Mouse (Mus musculus): ENCODE data around the gene 4930452B06Rik. TPM values are rescaled to one million over a fixed set of nuclear protein-coding genes. Genes with fewer than 3 reads are reported as not detected.
"Not testable (repeated sequence)": the region's sequence is repeated elsewhere in the genome, so short reads cannot be mapped to it uniquely, and the experiment has no call there.

4930452B06Rik gene
- total RNA-seq (2022): 1 to 10 TPM; 4.8 to 7.2 (median 5.6) TPM

DNA sequence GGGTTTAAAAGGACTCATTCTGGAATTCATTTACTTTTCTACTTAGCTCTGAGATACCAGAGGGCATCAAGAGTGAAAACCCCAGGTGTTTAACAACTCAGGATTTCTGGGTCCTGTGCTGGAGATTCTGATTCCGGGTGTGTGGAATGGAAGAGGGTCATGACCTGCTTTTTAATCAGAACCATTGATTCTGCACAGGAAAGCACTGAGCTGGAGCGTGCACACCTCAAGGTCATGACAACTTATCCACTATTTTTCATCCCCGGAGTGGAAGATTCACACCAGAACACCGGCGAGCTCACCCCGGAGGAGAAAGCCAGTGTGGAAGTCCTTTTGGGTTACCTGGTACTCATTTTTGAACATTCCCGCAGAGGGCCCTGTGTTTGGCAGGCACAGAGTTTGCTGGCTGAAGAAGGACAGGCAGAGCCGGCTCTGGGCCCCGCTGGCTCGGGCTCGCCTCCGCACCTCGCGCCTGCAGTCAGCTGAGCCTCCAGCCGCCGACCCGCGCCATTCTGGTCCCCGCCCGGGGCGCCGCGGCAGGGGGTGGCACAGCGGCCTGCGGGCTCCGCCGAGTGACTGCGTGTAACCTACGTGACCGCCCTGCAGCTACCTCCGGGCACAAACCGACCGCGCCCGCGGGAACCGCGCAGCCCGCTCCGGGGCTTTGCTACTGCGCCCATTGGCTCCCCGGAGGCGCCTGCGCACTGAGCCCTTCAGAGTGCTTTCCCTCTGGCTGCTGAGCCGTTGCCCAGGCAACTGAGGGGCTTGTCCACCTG is at the start of gene 4930452B06Rik:
TSS of gene 4930452B06Rik (minus strand) at position 605 of the 776 bp plus-strand sequence.
- DNase-seq (ENCODE audit: low spot score in 2 of 2): peak; percentile 62 to 75

GRCm38 (mm10) chr14:8712674-8713073 is 46.6 kb upstream of the 4930452B06Rik start:
- no peak for DNase-seq (ENCODE audit: low spot score in 2 of 2)

DNA sequence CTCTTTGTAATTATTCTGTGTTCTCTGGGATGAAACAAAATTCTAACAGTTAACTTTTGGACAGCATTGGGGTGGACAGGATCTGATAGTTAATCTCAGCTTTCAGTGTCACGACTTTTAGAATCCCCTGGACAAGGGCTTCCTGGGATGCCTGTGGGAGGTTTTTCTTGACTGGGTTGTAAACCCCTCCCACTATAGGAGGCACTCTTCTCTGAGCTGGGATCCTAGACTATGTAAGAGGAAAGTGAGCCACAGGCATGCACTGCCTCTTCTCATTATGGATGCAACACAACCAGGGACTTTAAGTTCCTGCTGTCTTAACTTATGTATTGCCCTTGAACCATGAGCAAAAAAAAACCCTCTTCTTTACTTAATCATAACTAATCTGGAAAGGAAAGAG is 23.4 kb upstream of the 4930452B06Rik start:
- DNase-seq (ENCODE audit: low spot score in 2 of 2): no peak

DNA sequence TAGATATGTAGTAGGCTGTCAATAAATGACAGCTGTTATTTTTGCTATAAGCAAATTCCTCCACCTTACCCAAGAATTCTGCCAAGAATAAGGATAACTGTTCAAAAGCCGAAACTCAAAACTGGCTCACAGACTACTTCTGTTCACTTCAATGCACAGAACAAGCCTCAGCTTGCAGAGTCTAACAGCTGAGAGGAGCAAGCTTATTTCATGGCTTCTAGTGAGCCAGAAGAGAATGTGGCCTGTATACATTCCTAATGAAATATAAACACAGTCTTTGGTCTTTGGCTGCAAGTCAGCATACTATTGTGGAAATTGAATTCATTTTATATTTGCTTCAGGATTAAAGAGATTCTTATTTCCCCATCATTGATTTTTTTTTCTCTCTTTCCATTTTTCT is 22.4 kb upstream of the 4930452B06Rik start:
- no peak for DNase-seq (ENCODE audit: low spot score in 2 of 2)

GRCm38 (mm10) chr14:8686185-8686584 is 20.1 kb upstream of the 4930452B06Rik start:
- DNase-seq (ENCODE audit: low spot score in 2 of 2): no peak

DNA sequence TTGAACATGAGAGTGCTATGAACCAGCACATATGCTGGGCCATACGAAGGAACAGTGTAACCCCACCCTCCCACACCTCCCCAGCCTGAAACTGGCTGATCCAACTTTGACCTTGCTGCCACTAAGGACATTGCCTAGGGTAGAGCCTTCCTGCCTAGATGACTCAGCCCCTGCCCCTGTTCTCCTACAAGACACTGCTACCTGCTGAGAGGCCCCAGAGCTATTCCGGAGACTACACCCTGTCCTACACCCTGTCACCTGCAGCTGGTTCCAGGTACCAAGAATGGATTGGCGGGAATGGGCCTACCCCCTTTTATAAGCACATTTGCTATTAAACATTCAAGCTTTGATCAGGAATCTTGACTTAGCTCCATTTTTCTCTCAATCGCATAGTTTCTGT is 13.9 kb upstream of the 4930452B06Rik start:
- no peak for DNase-seq (ENCODE audit: low spot score in 2 of 2)

DNA sequence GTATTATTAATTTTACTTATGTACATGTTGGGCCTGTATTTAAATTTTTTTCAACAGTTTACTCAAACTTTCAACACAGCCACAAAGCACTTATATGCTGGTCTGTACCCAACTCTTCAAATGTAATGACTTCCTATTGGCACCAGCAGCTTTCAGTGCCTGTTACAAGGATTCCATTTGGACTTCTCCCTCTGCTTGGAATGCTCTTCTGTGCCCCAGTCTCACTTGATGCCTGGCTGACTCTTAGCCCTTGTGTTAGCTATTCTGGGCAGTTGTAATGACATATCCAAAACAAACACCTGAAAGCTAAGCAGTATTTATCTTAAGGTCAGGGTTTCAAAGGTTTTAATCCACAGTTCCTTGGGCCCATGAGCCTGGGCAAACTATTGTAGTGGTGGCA is 5.7 kb downstream of the 4930452B06Rik start:
- no peak for DNase-seq (ENCODE audit: low spot score in 2 of 2)

GRCm38 (mm10) chr14:8641650-8642279 is 24.3 kb downstream of the 4930452B06Rik start:
- DNase-seq (ENCODE audit: low spot score in 2 of 2): no peak

- no peak for DNase-seq (ENCODE audit: low spot score in 2 of 2)
Observed at GRCm38 (mm10) chr14:8632211-8632610, 33.8 kb downstream of the 4930452B06Rik start.

DNA sequence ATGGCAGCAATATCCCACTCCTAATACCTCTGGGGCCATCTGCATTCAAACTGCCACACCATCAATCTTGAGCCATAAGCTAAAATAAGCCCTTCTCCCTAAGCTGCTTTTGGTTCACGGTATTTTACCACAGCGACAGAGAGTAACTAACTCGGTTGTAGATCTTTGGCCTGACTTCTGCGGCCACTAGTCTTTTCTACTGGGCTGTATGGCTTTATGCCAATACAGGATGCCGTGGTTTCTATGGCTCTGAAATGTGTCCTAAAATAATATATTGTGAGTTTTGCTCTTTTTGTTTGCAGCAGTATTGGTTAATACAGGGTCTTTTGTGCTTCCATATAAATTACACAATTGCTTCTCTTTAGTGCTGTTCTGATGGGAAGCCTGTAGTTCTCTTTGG is 37.6 kb downstream of the 4930452B06Rik start:
- no peak for DNase-seq (ENCODE audit: low spot score in 2 of 2)

DNA sequence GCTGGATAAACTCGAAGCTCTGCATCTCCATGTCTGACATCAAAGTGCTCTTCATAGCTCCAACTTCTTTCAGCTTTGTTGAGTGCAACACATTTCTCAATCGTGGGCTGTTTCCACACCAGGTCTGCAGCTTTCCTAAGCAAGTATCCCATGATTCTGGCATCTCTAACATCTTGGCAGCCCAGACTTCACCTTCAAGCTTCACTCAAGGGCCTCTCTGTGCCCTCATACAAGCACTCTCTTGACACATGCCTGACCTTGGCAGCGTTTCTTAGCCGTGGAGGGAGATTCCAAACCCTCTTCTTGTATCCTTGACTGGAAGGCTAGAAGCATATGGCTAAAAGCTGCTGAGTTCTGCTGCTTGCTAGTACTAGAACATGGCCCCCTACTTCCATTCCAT is 38.6 kb downstream of the 4930452B06Rik start:
- no peak for DNase-seq (ENCODE audit: low spot score in 2 of 2)

DNA sequence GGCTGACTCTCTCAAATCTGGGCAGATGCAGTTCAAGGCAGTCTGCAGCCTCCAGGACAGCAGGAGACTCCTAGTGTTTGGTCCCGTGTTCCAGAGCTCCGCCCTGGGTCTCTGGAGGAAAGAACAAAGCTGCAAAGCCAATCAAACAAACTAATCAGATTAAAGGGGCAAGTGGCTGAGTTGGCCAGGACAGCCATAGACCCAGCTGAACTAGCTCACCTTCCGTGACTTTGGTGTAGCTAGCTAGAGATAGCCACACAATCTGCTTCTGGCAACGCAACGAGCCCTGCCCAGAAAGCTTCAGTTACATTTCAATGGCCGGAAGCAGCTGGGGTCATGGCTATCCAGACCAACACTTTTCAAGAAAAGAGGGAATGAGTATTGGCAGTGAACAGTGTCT is 44.9 kb downstream of the 4930452B06Rik start:
- no peak for DNase-seq (ENCODE audit: low spot score in 2 of 2)

- DNase-seq (ENCODE audit: low spot score in 2 of 2): no peak
Observed at GRCm38 (mm10) chr14:8620580-8620979, 45.5 kb downstream of the 4930452B06Rik start.

- DNase-seq (ENCODE audit: low spot score in 2 of 2): no peak
Observed at GRCm38 (mm10) chr14:8615636-8616035, 50.4 kb downstream of the 4930452B06Rik start.

GRCm38 (mm10) chr14:8614430-8614829 is 51.6 kb downstream of the 4930452B06Rik start:
- not testable (repeated sequence) for DNase-seq (ENCODE audit: low spot score in 2 of 2)

DNA sequence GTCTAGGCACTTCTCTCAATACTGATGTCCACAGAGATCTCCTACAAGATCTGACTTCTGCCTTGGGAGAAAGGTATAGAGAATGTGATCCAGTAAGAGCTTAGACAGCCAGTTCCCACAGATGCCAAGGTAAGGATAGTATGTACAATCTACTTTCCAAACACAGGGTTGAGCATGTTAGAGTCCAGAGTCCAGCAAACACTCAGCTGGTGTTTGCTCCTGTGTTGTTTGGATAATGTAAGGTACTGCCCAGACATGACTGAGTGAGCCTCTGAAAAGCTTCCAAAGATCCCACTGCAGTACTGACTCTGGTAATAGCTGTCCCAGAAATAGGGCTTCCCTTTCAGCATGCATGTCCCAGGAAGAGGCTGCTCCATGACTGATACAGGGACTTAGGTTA is 54.0 kb downstream of the 4930452B06Rik start:
- no peak for DNase-seq (ENCODE audit: low spot score in 2 of 2)

- DNase-seq (ENCODE audit: low spot score in 2 of 2): no peak
Observed at GRCm38 (mm10) chr14:8610108-8610507, 55.9 kb downstream of the 4930452B06Rik start.

GRCm38 (mm10) chr14:8608559-8609171 is 57.4 kb downstream of the 4930452B06Rik start:
- DNase-seq (ENCODE audit: low spot score in 2 of 2): peak; percentile 31 to 59

GRCm38 (mm10) chr14:8604898-8605297 is 61.1 kb downstream of the 4930452B06Rik start:
- DNase-seq (ENCODE audit: low spot score in 2 of 2): no peak

GRCm38 (mm10) chr14:8585031-8585430 is 81.0 kb downstream of the 4930452B06Rik start:
- no peak for DNase-seq (ENCODE audit: low spot score in 2 of 2)

- not testable (repeated sequence) for DNase-seq (ENCODE audit: low spot score in 2 of 2)
Observed at GRCm38 (mm10) chr14:8551006-8551405, 115.0 kb downstream of the 4930452B06Rik start.

GRCm38 (mm10) chr14:8549108-8549507 is 116.9 kb downstream of the 4930452B06Rik start:
- DNase-seq (ENCODE audit: low spot score in 2 of 2): no peak
